Mouse (Mus musculus) CH12.LX (cell line): ENCODE measurements at regions not wholly inside any gene's neighbourhood (a gene's known extent, or its start where the extent isn't known, plus 50 kb on each side); places are given as distances from the start of the nearest gene placed in this dataset.

Experiments
- CTCF ChIP-seq, 2 experiments: IDR thresholded peaks in 1 of 2; conservative IDR thresholded peaks in 1 of 2; 2 replicates each; pipeline ENCODE4 v1.5.1; 2011 to 2012; ENCODE audit warnings: low read depth in 2 of 2, low read length in 2 of 2, improper control_type of control experiment in 1 of 2, inconsistent platforms in 1 of 2, mild to moderate bottlenecking in 1 of 2, moderate library complexity in 1 of 2
- EP300 ChIP-seq: IDR thresholded peaks from 2 replicates; pipeline ENCODE4 v1.6.1; 2011; ENCODE audit warnings: low read length, improper control_type of control experiment
- POLR2A ChIP-seq: IDR thresholded peaks from 2 replicates; pipeline ENCODE4 v1.6.1; 2011; ENCODE audit warnings: low read depth, mild to moderate bottlenecking, improper control_type of control experiment, low read length
- UBTF ChIP-seq: IDR thresholded peaks from 2 replicates; pipeline ENCODE4 v1.6.1; 2012; ENCODE audit warnings: low read depth, mild to moderate bottlenecking, inconsistent platforms, low read length, improper control_type of control experiment, moderate library complexity

DNA sequence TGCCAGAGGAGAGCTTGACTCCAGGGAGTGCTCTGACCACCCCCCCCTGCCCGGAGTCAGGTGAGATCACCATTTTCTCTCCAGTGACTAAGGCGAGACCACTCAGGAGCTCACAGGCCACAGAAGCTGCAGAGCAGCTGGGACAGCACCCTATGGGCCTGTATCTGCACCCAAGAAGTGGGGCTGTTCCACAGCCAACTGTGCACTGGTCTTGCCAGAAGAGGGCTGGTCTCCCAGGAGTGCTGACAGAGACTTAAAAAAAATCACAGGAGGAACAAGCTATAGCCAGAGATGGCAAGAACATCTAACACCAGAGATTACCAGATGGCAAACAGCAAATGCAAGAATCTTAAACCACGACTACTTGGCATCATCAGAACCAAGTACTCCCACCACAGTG is 437.0 kb upstream of the Slc5a7 start:
- no peak for TF ChIP-seq EP300
- no peak for TF ChIP-seq POLR2A
- no peak for TF ChIP-seq CTCF (conservative IDR thresholded peaks at IDR 0.05 in 1 of 2, IDR thresholded peaks at IDR 0.05 in 1 of 2; ENCODE audit: low read depth in 2 of 2, low read length in 2 of 2)
- no peak for TF ChIP-seq UBTF
